Mouse (Mus musculus) lung, postnatal 0 days (tissue): ENCODE data around the gene March5. TPM values are rescaled to one million over a fixed set of nuclear protein-coding genes. Genes with fewer than 3 reads are reported as not detected.
"Not testable (repeated sequence)": the region's sequence is repeated elsewhere in the genome, so short reads cannot be mapped to it uniquely, and the experiment has no call there.

Experiments used
- ATAC-seq: fragments of 200-750 bp; cut with Nextera tagmentation; 2 replicates; pipeline ENCODE4 v1.8.0; 2017; ENCODE audit warnings: moderate library complexity
- DNase-seq: peaks from one replicate; pipeline ENCODE4 v3.0.0-alpha.2; 2016; ENCODE audit warnings: low spot score
- H3K27ac ChIP-seq: fragments of 300-500 bp; sonication (generic); 2 replicates; pipeline ENCODE4 v1.5.1; 2014; ENCODE audit warnings: antibody characterized with exemption, mild to moderate bottlenecking, low read length, mixed read lengths
- H3K27me3 ChIP-seq: fragments of 300-500 bp; sonication (generic); replicated peaks from 2 replicates; pipeline ENCODE4 v1.6.1; 2014; ENCODE audit warnings: low read length, mixed read lengths; ENCODE audit not compliant: insufficient read depth
- H3K36me3 ChIP-seq: fragments of 300-500 bp; sonication (generic); 2 replicates; pipeline ENCODE4 v1.6.1; 2014; ENCODE audit warnings: low read length, mixed read lengths; ENCODE audit not compliant: insufficient read depth
- H3K4me1 ChIP-seq: fragments of 300-500 bp; sonication (generic); 2 replicates; pipeline ENCODE4 v1.6.1; 2014; ENCODE audit warnings: antibody characterized with exemption, low read depth, low read length, mixed read lengths; ENCODE audit not compliant: insufficient read depth
- H3K4me2 ChIP-seq: fragments of 300-500 bp; sonication (generic); replicated peaks from 2 replicates; pipeline ENCODE4 v1.6.1; 2014; ENCODE audit warnings: low read depth, mild to moderate bottlenecking, low read length, moderate library complexity, mixed read lengths
- H3K4me3 ChIP-seq: fragments of 300-500 bp; sonication (generic); 2 replicates; pipeline ENCODE4 v1.5.1; 2014; ENCODE audit warnings: low read depth, low read length
- H3K9ac ChIP-seq: fragments of 300-500 bp; sonication (generic); replicated peaks from 2 replicates; pipeline ENCODE4 v1.6.1; 2014; ENCODE audit warnings: low read depth, mild to moderate bottlenecking
- H3K9me3 ChIP-seq: fragments of 300-500 bp; sonication (generic); 2 replicates; pipeline ENCODE4 v1.6.1; 2016; ENCODE audit warnings: low read length, mixed read lengths
- CTCF ChIP-seq: IDR thresholded peaks from 2 replicates; pipeline ENCODE4 v1.5.1; 2016; ENCODE audit warnings: antibody characterized with exemption, mild to moderate bottlenecking
- EP300 ChIP-seq: IDR thresholded peaks from 2 replicates; pipeline ENCODE4 v1.6.1; 2016; ENCODE audit warnings: antibody characterized with exemption, mild to moderate bottlenecking, control low read depth
- WGBS: fragments of 180-500 bp; shearing (Covaris S2); extraction: QIAGEN DNeasy Blood & Tissue Kit; methylation state at CpG from one replicate; pipeline ENCODE4 v1.1.7; 2014; 5-methylcytosine and 5-hydroxymethylcytosine counted together
- polyA plus RNA-seq: library from polyadenylated mRNA; unstranded; fragments of >200 nt; fragmentation: Nextera tagmentation; extraction: Ambion mirVana; gene quantifications from 2 replicates; pipeline ENCODE4 v1.2.1, GENCODE M21; 2015

Gene March5
- polyA plus RNA-seq, 1 experiment from 2014 or later: 83.1 TPM

DNA sequence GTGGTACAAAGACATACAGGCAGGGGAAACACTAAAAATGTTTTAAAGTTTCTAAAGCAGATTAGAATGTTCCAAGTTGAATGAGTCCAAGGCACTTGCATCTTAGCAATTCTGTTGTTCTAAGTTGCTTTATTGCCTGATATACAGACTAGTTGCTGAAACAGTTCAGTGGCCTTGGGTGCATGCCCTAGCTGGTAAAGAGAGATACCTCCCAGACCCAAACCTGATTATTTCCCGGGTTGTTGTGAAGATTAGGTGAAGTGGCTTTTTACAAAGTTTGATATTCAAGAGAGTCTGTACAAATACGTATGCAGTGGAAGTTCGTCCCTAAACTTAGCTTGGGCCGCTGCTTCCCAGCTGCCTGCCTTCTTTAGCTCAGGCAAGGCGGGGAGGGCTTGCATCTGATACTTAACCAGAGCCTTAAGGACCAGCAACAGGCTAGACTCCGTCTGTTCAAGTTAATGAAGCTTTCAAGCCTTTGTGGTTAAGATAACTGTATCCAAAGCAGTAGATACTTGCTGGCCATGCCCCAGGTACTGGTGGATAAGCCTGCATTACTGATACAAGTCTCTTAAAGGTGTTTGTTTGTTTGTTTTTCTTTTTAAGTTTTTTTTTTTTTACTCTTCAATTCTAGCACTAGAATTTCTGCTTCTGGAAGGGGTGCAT, 18.0 kb downstream of the March5 start:
- H3K9ac ChIP-seq: no peak overlapping the region
- no peaks in the 10 kb centered on the region for H3K4me1 ChIP-seq
- 79% methylated on average over 6 of the region's 6 CpGs for WGBS
- no peak overlapping the region for H3K4me2 ChIP-seq
- no peaks in the 10 kb centered on the region for H3K9me3 ChIP-seq
- ATAC-seq: no peak
- H3K27ac ChIP-seq: no peak overlapping the region
- TF ChIP-seq CTCF (no peak), EP300 (no peak)
- DNase-seq: no peak
- no peaks in the 10 kb centered on the region for H3K27me3 ChIP-seq
- no peak overlapping the region for H3K4me3 ChIP-seq
- H3K36me3 ChIP-seq: 0 out of 2 replicates have a peak, but pooled peaks cover 8% of the 10 kb centered on the region

- DNase-seq, H3K27ac ChIP-seq, H3K4me2 ChIP-seq, H3K9me3 ChIP-seq, H3K36me3 ChIP-seq, ATAC-seq, H3K27me3 ChIP-seq, H3K4me1 ChIP-seq, H3K4me3 ChIP-seq, H3K9ac ChIP-seq: not testable (repeated sequence)
- WGBS: 79% methylated on average over 9 of the region's 9 CpGs
These were observed 25.3 kb downstream of the March5 start for GRCm38 (mm10) chr19:37232598-37232997.

GRCm38 (mm10) chr19:37233561-37234539, 26.5 kb downstream of the March5 start:
- H3K9ac ChIP-seq: no peak overlapping the region
- no peak overlapping the region for H3K27ac ChIP-seq
- TF ChIP-seq CTCF (peak; percentile 14; the same call in 1 of the 2 replicates), EP300 (no peak)
- H3K9me3 ChIP-seq: no peaks in the 10 kb centered on the region
- no peaks in the 10 kb centered on the region for H3K4me1 ChIP-seq
- WGBS: 5% methylated on average over 63 of the region's 63 CpGs
- no peaks in the 10 kb centered on the region for H3K36me3 ChIP-seq
- 0 out of 2 replicates have a peak, but pooled peaks cover 4% of the 10 kb centered on the region for H3K27me3 ChIP-seq
- peak; percentile 38 for ATAC-seq
- peak overlapping the region; percentile 46 for H3K4me2 ChIP-seq
- H3K4me3 ChIP-seq: peak overlapping the region; percentile 14; the same call in 1 of the 2 replicates
- no peak for DNase-seq

- no peak for TF ChIP-seq CTCF
- TF ChIP-seq EP300: no peak
- Histone ChIP-seq H3K4me2 (no peak overlapping the region), H3K9ac (no peak overlapping the region), H3K4me3 (no peak overlapping the region), H3K36me3 (no peaks in the 10 kb centered on the region), H3K27ac (no peak overlapping the region), H3K4me1 (no peaks in the 10 kb centered on the region), H3K27me3 (0 out of 2 replicates have a peak, but pooled peaks cover 4% of the 10 kb centered on the region), H3K9me3 (no peaks in the 10 kb centered on the region)
- ATAC-seq (peak; percentile 29; the same call in 1 of the 2 replicates), DNase-seq (no peak)
- 46% methylated on average over 8 of the region's 8 CpGs for WGBS
These were observed 28.5 kb downstream of the March5 start for GRCm38 (mm10) chr19:37235818-37236217.

- no peak for ATAC-seq
These were observed 30.0 kb downstream of the March5 start for GRCm38 (mm10) chr19:37237306-37237705.

More at GRCm38 (mm10) chr19:37237306-37237705, 30.0 kb downstream of the March5 start:
- TF ChIP-seq CTCF: no peak
- TF ChIP-seq EP300: no peak
- Histone ChIP-seq H3K4me3 (no peak overlapping the region), H3K9me3 (no peaks in the 10 kb centered on the region), H3K36me3 (no peaks in the 10 kb centered on the region), H3K27ac (no peak overlapping the region), H3K9ac (no peak overlapping the region), H3K27me3 (0 out of 2 replicates have a peak, but pooled peaks cover 4% of the 10 kb centered on the region), H3K4me2 (no peak overlapping the region), H3K4me1 (no peaks in the 10 kb centered on the region)
- WGBS: 55% methylated on average over 5 of the region's 5 CpGs
- DNase-seq: no peak
